Mouse (Mus musculus): ENCODE results near the gene C2cd5. TPM values are rescaled to one million over a fixed set of nuclear protein-coding genes. Genes with fewer than 3 reads are reported as not detected.

Gene C2cd5
- total and polyA plus RNA-seq, 3 experiments = 19.1 to 22.3 (median 19.7) TPM

DNA sequence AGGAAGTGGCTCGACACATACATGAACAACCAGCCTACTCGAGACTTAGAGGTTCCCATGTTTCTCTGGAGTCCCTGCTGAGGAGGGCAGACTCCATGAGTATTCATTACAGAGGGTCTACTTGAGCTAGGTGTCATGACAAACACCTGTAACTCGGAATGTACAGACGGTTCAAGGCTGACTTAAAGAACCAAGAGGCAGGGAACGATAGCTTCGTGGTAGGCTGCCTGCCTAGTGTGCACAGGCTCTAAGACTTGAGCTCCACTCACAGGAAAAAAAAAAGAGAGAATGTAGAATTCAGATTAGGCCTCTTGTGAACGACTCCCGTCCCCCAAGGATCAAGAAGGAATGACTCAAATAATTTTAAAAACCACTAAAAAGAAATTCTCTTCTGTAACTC lies 78.2 kb downstream of the C2cd5 start:
- Histone ChIP-seq H3K9ac (ENCODE audit: insufficient read depth, low read depth) (no peak overlapping the region), H3K79me2 (replicated peaks; ENCODE audit: control insufficient read depth, extremely low read depth, insufficient read depth, poor library complexity, severe bottlenecking) (no peaks in the 10 kb centered on the region), H3K27ac (ENCODE audit: insufficient read depth, low read depth) (no peak overlapping the region), H3K27me3 (replicated peaks) (no peaks in the 10 kb centered on the region), H3K4me1 (ENCODE audit: control insufficient read depth in 1 of 2, insufficient read depth in 2 of 2) (peaks cover 0 to 4% of the 10 kb centered on the region in 2 experiments; a peak in 1 of 4 replicates), H3K4me2 (ENCODE audit: insufficient read depth, low read depth, poor library complexity, severe bottlenecking) (no peak overlapping the region), H3K9me3 (replicated peaks; ENCODE audit: low read length) (no peaks in the 10 kb centered on the region), H3K36me3 (replicated peaks in 1 of 2; ENCODE audit: control insufficient read depth in 1 of 2, insufficient read depth in 1 of 2, low read length in 1 of 2) (peaks cover 24 to 68% of the 10 kb centered on the region in 2 experiments), H3K4me3 (replicated peaks in 1 of 3; ENCODE audit: low read depth in 2 of 3, low read length in 2 of 3, poor library complexity in 1 of 3) (no peak overlapping the region)
- no peak for DNase-seq (ENCODE audit: extremely low read depth)
- dilution Hi-C loops (cut with MboI; ENCODE audit: extremely low pct_ligation_motif_present, extremely low pct_unique_long_range_greater_than_20kb, low sequenced_read_pairs) = no loop called here
- TF ChIP-seq MYC (IDR thresholded peaks at IDR 0.05; ENCODE audit: low read depth, low read length) = no peak
- no peak for TF ChIP-seq TBP (conservative IDR thresholded peaks at IDR 0.05; ENCODE audit: low read depth, low read length)
- in situ Hi-C loops (cut with MboI; ENCODE audit: low pct_ligation_motif_present, low pct_unique_long_range_greater_than_20kb, low sequenced_read_pairs) = no loop called here

DNA sequence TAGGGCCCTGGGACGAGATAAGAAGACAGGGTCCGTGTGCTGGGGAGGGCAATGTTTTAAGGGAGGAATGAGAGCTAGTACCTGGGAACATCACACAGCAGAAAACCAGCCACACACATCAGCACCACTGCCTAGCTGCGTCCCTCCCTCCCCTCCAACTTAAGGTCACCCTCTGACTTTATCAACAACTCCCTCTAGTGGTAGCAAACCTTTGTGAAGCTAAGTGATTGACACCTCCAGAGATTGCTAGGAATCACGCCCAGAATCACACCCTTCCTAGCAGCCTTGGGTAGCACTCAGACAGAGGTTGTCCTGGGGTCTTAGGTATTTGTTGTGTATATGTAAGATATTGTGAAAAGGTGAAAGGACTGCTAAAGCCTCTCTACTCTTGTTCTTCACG lies 79.3 kb downstream of the C2cd5 start:
- no peak overlapping the region for H3K27ac ChIP-seq (ENCODE audit: insufficient read depth, low read depth)
- no peaks in the 10 kb centered on the region for H3K79me2 ChIP-seq (replicated peaks; ENCODE audit: control insufficient read depth, extremely low read depth, insufficient read depth, poor library complexity, severe bottlenecking)
- dilution Hi-C loops (cut with MboI; ENCODE audit: extremely low pct_ligation_motif_present, extremely low pct_unique_long_range_greater_than_20kb, low sequenced_read_pairs) = no loop called here
- in situ Hi-C loops (cut with MboI; ENCODE audit: low pct_ligation_motif_present, low pct_unique_long_range_greater_than_20kb, low sequenced_read_pairs) = no loop called here
- no peak overlapping the region for H3K9ac ChIP-seq (ENCODE audit: insufficient read depth, low read depth)
- no peak overlapping the region for H3K4me3 ChIP-seq (replicated peaks in 1 of 3; ENCODE audit: low read depth in 2 of 3, low read length in 2 of 3, poor library complexity in 1 of 3)
- peak; percentile 66 for DNase-seq (ENCODE audit: extremely low read depth)
- no peak overlapping the region for H3K4me2 ChIP-seq (ENCODE audit: insufficient read depth, low read depth, poor library complexity, severe bottlenecking)
- H3K27me3 ChIP-seq (replicated peaks) = no peaks in the 10 kb centered on the region
- TF ChIP-seq SMC3 (IDR thresholded peaks at IDR 0.05; ENCODE audit: low read depth, low read length) = peak; percentile 61
- peak; percentile 59 for TF ChIP-seq RAD21 (IDR thresholded peaks at IDR 0.05; ENCODE audit: low read depth, low read length)
- TF ChIP-seq CTCF (conservative IDR thresholded peaks at IDR 0.05 in 1 of 2, IDR thresholded peaks at IDR 0.05 in 1 of 2; ENCODE audit: low read depth in 2 of 2, low read length in 2 of 2) = peak; percentile 29 to 67; a peak in 3 of 4 replicates
- no peak for TF ChIP-seq NRF1 (IDR thresholded peaks at IDR 0.05; ENCODE audit: low read depth, low read length)
- H3K4me1 ChIP-seq (ENCODE audit: control insufficient read depth in 1 of 2, insufficient read depth in 2 of 2) = peaks cover 0 to 4% of the 10 kb centered on the region in 2 experiments; a peak in 1 of 4 replicates
- H3K9me3 ChIP-seq (replicated peaks; ENCODE audit: low read length) = no peaks in the 10 kb centered on the region
- H3K36me3 ChIP-seq (replicated peaks in 1 of 2; ENCODE audit: control insufficient read depth in 1 of 2, insufficient read depth in 1 of 2, low read length in 1 of 2) = peaks cover 28 to 65% of the 10 kb centered on the region in 2 experiments

DNA sequence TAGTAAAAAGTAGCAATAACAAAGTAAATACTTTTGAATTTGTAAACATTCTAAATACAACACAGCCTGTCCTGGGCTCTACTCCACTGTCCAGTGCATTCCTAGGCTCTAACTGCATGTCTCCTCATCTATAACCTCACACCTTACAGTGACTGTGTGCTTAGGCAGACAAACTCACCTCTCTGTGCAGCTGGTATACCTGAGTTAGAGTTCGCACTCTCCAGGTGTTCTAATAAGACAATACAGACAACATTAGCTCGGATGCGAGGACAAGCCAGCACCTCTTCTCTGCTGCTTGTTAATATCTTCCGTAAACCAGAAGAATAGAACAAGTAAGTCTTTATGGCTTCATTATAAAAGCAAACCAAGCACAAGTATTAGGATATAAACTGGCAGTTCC lies 79.8 kb downstream of the C2cd5 start:
- Histone ChIP-seq H3K79me2 (replicated peaks; ENCODE audit: control insufficient read depth, extremely low read depth, insufficient read depth, poor library complexity, severe bottlenecking) (no peaks in the 10 kb centered on the region), H3K4me2 (ENCODE audit: insufficient read depth, low read depth, poor library complexity, severe bottlenecking) (no peak overlapping the region), H3K9me3 (replicated peaks; ENCODE audit: low read length) (no peaks in the 10 kb centered on the region), H3K9ac (ENCODE audit: insufficient read depth, low read depth) (no peak overlapping the region), H3K4me1 (ENCODE audit: control insufficient read depth in 1 of 2, insufficient read depth in 2 of 2) (peaks cover 0 to 4% of the 10 kb centered on the region in 2 experiments; a peak in 1 of 4 replicates), H3K36me3 (replicated peaks in 1 of 2; ENCODE audit: control insufficient read depth in 1 of 2, insufficient read depth in 1 of 2, low read length in 1 of 2) (peaks cover 28 to 62% of the 10 kb centered on the region in 2 experiments), H3K27ac (ENCODE audit: insufficient read depth, low read depth) (no peak overlapping the region), H3K27me3 (replicated peaks) (no peaks in the 10 kb centered on the region), H3K4me3 (replicated peaks in 1 of 3; ENCODE audit: low read depth in 2 of 3, low read length in 2 of 3, poor library complexity in 1 of 3) (no peak overlapping the region)
- in situ Hi-C loops (cut with MboI; ENCODE audit: low pct_ligation_motif_present, low pct_unique_long_range_greater_than_20kb, low sequenced_read_pairs) = no loop called here
- DNase-seq (ENCODE audit: extremely low read depth) = no peak
- dilution Hi-C loops (cut with MboI; ENCODE audit: extremely low pct_ligation_motif_present, extremely low pct_unique_long_range_greater_than_20kb, low sequenced_read_pairs) = no loop called here
- TF ChIP-seq UBTF (IDR thresholded peaks at IDR 0.05; ENCODE audit: low read depth, low read length) (no peak), POLR2AphosphoS2 (IDR thresholded peaks at IDR 0.05; ENCODE audit: low read depth, low read length) (no peak), IRF4 (IDR thresholded peaks at IDR 0.05; ENCODE audit: low read depth, low read length) (no peak), POLR2A (IDR thresholded peaks at IDR 0.05; ENCODE audit: low read depth, low read length) (no peak)

Measured in CH12.LX (cell line).